Mouse (Mus musculus): ENCODE measurements around the gene Efna2. TPM values are rescaled to one million over a fixed set of nuclear protein-coding genes. Genes with fewer than 3 reads are reported as not detected.

The Efna2 gene
- polyA plus RNA-seq, 1 experiment from 2014 or later: 6.5 TPM

- H3K4me1 ChIP-seq (replicated peaks; ENCODE audit: control insufficient read depth, insufficient read depth): 0 out of 2 replicates have a peak, but pooled peaks cover 5% of the 10 kb centered on the region
- no peak for DNase-seq (ENCODE audit: low spot score)
- no peak for ATAC-seq (ENCODE audit: low FRiP score, low TSS enrichment)
- H3K4me2 ChIP-seq (replicated peaks; ENCODE audit: low read depth): no peak overlapping the region
- H3K27ac ChIP-seq (replicated peaks): 0 out of 2 replicates have a peak overlapping the region, but pooled peaks have one; percentile 40
- no peaks in the 10 kb centered on the region for H3K9me3 ChIP-seq (ENCODE audit: control insufficient read depth, low read length)
- peaks cover 24% of the 10 kb centered on the region for H3K36me3 ChIP-seq (ENCODE audit: control insufficient read depth, insufficient read depth, low read length)
- TF ChIP-seq EP300 (optimal IDR thresholded peaks at IDR 0.05) (no peak), CTCF (IDR thresholded peaks at IDR 0.05; ENCODE audit: low read depth) (no peak)
- H3K4me3 ChIP-seq (ENCODE audit: low read depth, low read length): no peak overlapping the region
- H3K9ac ChIP-seq (ENCODE audit: low read length): no peak overlapping the region
- H3K27me3 ChIP-seq (ENCODE audit: control insufficient read depth, insufficient read depth, low read length): no peaks in the 10 kb centered on the region
- 79% methylated on average over 15 of the region's 15 CpGs for WGBS
These were observed 8.0 kb upstream of the Efna2 start for GRCm38 (mm10) chr10:80171252-80171651.

GRCm38 (mm10) chr10:80171760-80172526 is 7.3 kb upstream of the Efna2 start:
- peaks cover 24% of the 10 kb centered on the region for H3K36me3 ChIP-seq (ENCODE audit: control insufficient read depth, insufficient read depth, low read length)
- peak overlapping the region; percentile 95 for H3K27ac ChIP-seq (replicated peaks)
- 80% methylated on average over 45 of the region's 45 CpGs for WGBS
- peak overlapping the region; percentile 60; the same call in 1 of the 2 replicates for H3K9ac ChIP-seq (ENCODE audit: low read length)
- ATAC-seq (ENCODE audit: low FRiP score, low TSS enrichment): no peak
- TF ChIP-seq CTCF (IDR thresholded peaks at IDR 0.05; ENCODE audit: low read depth) (no peak), EP300 (optimal IDR thresholded peaks at IDR 0.05) (no peak)
- no peaks in the 10 kb centered on the region for H3K27me3 ChIP-seq (ENCODE audit: control insufficient read depth, insufficient read depth, low read length)
- peak overlapping the region; percentile 55; the same call in 1 of the 2 replicates for H3K4me3 ChIP-seq (ENCODE audit: low read depth, low read length)
- 0 out of 2 replicates have a peak, but pooled peaks cover 5% of the 10 kb centered on the region for H3K4me1 ChIP-seq (replicated peaks; ENCODE audit: control insufficient read depth, insufficient read depth)
- DNase-seq (ENCODE audit: low spot score): no peak
- peak overlapping the region; percentile 56 for H3K4me2 ChIP-seq (replicated peaks; ENCODE audit: low read depth)
- H3K9me3 ChIP-seq (ENCODE audit: control insufficient read depth, low read length): no peaks in the 10 kb centered on the region

- H3K9me3 ChIP-seq (ENCODE audit: control insufficient read depth, low read length): no peaks in the 10 kb centered on the region
- peak; percentile 77 for ATAC-seq (ENCODE audit: low FRiP score, low TSS enrichment)
- 7% methylated on average over 35 of the region's 35 CpGs for WGBS
These were observed 6.6 kb upstream of the Efna2 start, which contains the start of gene 1600002K03Rik for GRCm38 (mm10) chr10:80172527-80173292. Gene 1600002K03Rik (plus strand): TSS chr10:80172944.

GRCm38 (mm10) chr10:80173358-80173757 is 5.9 kb upstream of the Efna2 start:
- DNase-seq (ENCODE audit: low spot score) (no peak), ATAC-seq (ENCODE audit: low FRiP score, low TSS enrichment) (no peak)
- 0 out of 2 replicates have a peak, but pooled peaks cover 5% of the 10 kb centered on the region for H3K4me1 ChIP-seq (replicated peaks; ENCODE audit: control insufficient read depth, insufficient read depth)
- 26% methylated on average over 11 of the region's 11 CpGs for WGBS
- TF ChIP-seq CTCF (IDR thresholded peaks at IDR 0.05; ENCODE audit: low read depth) (no peak), EP300 (optimal IDR thresholded peaks at IDR 0.05) (no peak)
- no peak overlapping the region; the same call in 1 of the 2 replicates for H3K9ac ChIP-seq (ENCODE audit: low read length)
- peak overlapping the region; percentile 53; the same call in 1 of the 2 replicates for H3K27ac ChIP-seq (replicated peaks)
- peak overlapping the region; percentile 56 for H3K4me2 ChIP-seq (replicated peaks; ENCODE audit: low read depth)
- H3K27me3 ChIP-seq (ENCODE audit: control insufficient read depth, insufficient read depth, low read length): no peaks in the 10 kb centered on the region
- H3K36me3 ChIP-seq (ENCODE audit: control insufficient read depth, insufficient read depth, low read length): peaks cover 24% of the 10 kb centered on the region
- H3K9me3 ChIP-seq (ENCODE audit: control insufficient read depth, low read length): no peaks in the 10 kb centered on the region
- H3K4me3 ChIP-seq (ENCODE audit: low read depth, low read length): peak overlapping the region; percentile 55

More at GRCm38 (mm10) chr10:80172527-80173292, 6.6 kb upstream of the Efna2 start, which contains the start of gene 1600002K03Rik:
- TF ChIP-seq EP300 (optimal IDR thresholded peaks at IDR 0.05) (peak; percentile 18), CTCF (IDR thresholded peaks at IDR 0.05; ENCODE audit: low read depth) (no peak)
- Histone ChIP-seq H3K4me3 (ENCODE audit: low read depth, low read length) (peak within 1 kb of the TSS; percentile 55), H3K36me3 (ENCODE audit: control insufficient read depth, insufficient read depth, low read length) (peaks cover 24% of the 10 kb centered on the region), H3K4me1 (replicated peaks; ENCODE audit: control insufficient read depth, insufficient read depth) (0 out of 2 replicates have a peak, but pooled peaks cover 5% of the 10 kb centered on the region), H3K27ac (replicated peaks) (peak within 1 kb of the TSS; percentile 95), H3K9ac (ENCODE audit: low read length) (peak within 1 kb of the TSS; percentile 60), H3K4me2 (replicated peaks; ENCODE audit: low read depth) (peak within 1 kb of the TSS; percentile 56), H3K27me3 (ENCODE audit: control insufficient read depth, insufficient read depth, low read length) (no peaks in the 10 kb centered on the region)
- peak; percentile 91 for DNase-seq (ENCODE audit: low spot score)

DNA sequence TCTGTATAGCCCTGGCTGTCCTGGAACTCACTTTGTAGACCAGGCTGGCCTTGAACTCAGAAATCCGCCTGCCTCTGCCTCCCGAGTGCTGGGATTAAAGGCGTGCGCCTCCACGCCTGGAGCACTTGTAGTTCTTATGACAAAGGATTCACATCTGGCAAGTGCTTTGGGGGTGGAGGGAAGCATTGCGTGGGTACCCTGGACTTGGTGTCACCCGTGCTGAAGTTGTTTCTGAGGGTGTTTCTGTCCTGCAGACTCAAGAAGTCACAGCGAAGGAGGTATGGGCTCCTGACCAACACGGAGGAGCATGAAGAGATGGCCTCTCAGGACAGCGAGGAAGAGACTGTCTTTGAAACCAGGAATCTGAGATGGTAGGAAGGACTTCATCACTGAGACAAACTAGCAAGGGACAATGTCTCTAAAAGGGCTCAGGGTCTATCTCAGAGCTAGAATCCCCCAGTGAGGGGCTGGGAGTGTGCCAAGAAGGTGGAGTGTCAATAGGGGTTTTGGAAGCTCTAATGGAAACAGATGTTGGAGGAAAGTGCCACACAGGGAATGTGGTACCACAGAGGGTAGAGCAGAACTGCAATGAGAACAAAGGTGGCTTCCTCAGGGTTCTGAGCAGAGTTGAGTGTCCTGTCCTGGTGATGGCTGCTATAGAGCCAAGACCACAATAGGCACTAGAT is 5.2 kb upstream of the Efna2 start:
- Histone ChIP-seq H3K4me2 (replicated peaks; ENCODE audit: low read depth) (no peak overlapping the region), H3K27ac (replicated peaks) (no peak overlapping the region), H3K4me1 (replicated peaks; ENCODE audit: control insufficient read depth, insufficient read depth) (peaks cover 2% of the 10 kb centered on the region; the same call in 1 of the 2 replicates), H3K4me3 (ENCODE audit: low read depth, low read length) (no peak overlapping the region), H3K9ac (ENCODE audit: low read length) (no peak overlapping the region), H3K9me3 (ENCODE audit: control insufficient read depth, low read length) (no peaks in the 10 kb centered on the region), H3K27me3 (ENCODE audit: control insufficient read depth, insufficient read depth, low read length) (no peaks in the 10 kb centered on the region), H3K36me3 (ENCODE audit: control insufficient read depth, insufficient read depth, low read length) (peaks cover 24% of the 10 kb centered on the region)
- TF ChIP-seq CTCF (IDR thresholded peaks at IDR 0.05; ENCODE audit: low read depth) (no peak), EP300 (optimal IDR thresholded peaks at IDR 0.05) (no peak)
- WGBS: 87% methylated on average over 10 of the region's 10 CpGs
- DNase-seq (ENCODE audit: low spot score): no peak
- ATAC-seq (ENCODE audit: low FRiP score, low TSS enrichment): no peak

Measured in stomach, postnatal 0 days (tissue).